Mouse (Mus musculus): ENCODE measurements around the gene Tmem259. TPM values are rescaled to one million over a fixed set of nuclear protein-coding genes. Genes with fewer than 3 reads are reported as not detected.

Gene Tmem259
- total and polyA plus RNA-seq, 2 experiments: 35.7 to 259 TPM

DNA sequence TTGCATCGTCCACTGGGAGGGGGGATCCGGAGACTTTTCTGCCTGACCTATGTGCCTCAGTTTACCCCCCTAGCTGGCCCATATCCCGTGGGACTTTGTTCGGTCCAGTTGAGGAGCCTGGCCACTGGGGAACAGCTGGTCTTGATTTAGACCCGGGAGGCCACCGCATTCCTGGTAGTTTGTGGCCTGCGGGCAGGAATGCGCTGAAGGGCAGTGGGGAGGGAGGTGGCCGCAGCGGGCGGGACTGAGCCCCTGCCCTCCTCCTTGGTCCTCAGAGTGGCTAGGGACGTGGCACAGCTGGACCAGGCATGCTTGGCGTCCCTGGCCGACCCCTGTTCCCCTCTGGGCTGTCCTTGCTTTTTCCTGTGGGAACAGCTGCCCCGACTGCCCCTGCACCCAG is 5.7 kb upstream of the Tmem259 start:
- 0 out of 2 replicates have a peak, but pooled peaks cover 2% of the 10 kb centered on the region for H3K27me3 ChIP-seq (ENCODE audit: control insufficient read depth, insufficient read depth, low read length)
- H3K79me2 ChIP-seq (ENCODE audit: control insufficient read depth, insufficient read depth, low read length): no peaks in the 10 kb centered on the region
- 34% methylated on average over 15 of the region's 15 CpGs for WGBS
- no peak overlapping the region for H3K27ac ChIP-seq (replicated peaks; ENCODE audit: insufficient read depth, low read depth, low read length)
- no peak for DNase-seq (ENCODE audit: extremely low read depth, low read depth, low spot score)
- H3K4me3 ChIP-seq (ENCODE audit: insufficient read depth, low read depth, low read length): peak overlapping the region; percentile 62; the same call in 1 of the 2 replicates
- H3K9ac ChIP-seq (ENCODE audit: low read depth, low read length): peak overlapping the region; percentile 25
- peaks cover 12% of the 10 kb centered on the region for H3K4me1 ChIP-seq (ENCODE audit: control insufficient read depth, insufficient read depth, low read length)
- TF ChIP-seq CTCF (IDR thresholded peaks at IDR 0.05; ENCODE audit: low read depth, low read length) (no peak), POLR2A (IDR thresholded peaks at IDR 0.05; ENCODE audit: extremely low read depth, insufficient read depth, low read length) (no peak)
- H3K36me3 ChIP-seq (ENCODE audit: control insufficient read depth, insufficient read depth, low read length): no peaks in the 10 kb centered on the region

DNA sequence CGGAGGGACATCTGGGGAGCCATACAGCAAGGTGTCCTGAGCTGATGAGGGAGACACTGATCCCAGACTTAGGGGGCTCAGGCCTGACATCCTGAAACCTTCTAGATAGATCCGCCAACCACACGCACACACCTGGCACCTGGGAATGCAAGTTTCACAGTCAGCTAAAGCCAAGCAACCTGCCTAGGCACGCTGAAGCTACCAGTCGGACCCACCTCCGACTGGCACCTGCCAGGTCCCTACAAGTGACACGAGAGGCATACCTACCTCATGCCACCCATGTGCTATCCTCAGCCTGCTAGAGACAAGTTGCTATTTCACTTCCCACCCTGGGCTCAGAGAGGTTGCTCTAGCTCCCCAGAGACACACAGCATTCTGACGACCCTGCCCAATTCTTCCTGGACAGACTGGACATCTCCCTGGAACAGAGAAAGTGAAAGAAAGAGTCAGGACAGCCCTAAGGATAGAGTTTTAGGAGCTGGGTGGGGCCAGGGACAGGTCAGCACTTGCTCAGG is 5.2 kb upstream of the Tmem259 start:
- no peaks in the 10 kb centered on the region for H3K79me2 ChIP-seq (ENCODE audit: control insufficient read depth, insufficient read depth, low read length)
- TF ChIP-seq POLR2A (IDR thresholded peaks at IDR 0.05; ENCODE audit: extremely low read depth, insufficient read depth, low read length): no peak
- no peak for TF ChIP-seq CTCF (IDR thresholded peaks at IDR 0.05; ENCODE audit: low read depth, low read length)
- H3K4me3 ChIP-seq (ENCODE audit: insufficient read depth, low read depth, low read length): peak overlapping the region; percentile 62
- peak overlapping the region; percentile 10 for H3K9ac ChIP-seq (ENCODE audit: low read depth, low read length)
- H3K36me3 ChIP-seq (ENCODE audit: control insufficient read depth, insufficient read depth, low read length): no peaks in the 10 kb centered on the region
- H3K27me3 ChIP-seq (ENCODE audit: control insufficient read depth, insufficient read depth, low read length): 0 out of 2 replicates have a peak, but pooled peaks cover 2% of the 10 kb centered on the region
- no peak overlapping the region; the same call in 1 of the 2 replicates for H3K27ac ChIP-seq (replicated peaks; ENCODE audit: insufficient read depth, low read depth, low read length)
- no peak for DNase-seq (ENCODE audit: extremely low read depth, low read depth, low spot score)
- H3K4me1 ChIP-seq (ENCODE audit: control insufficient read depth, insufficient read depth, low read length): peaks cover 12% of the 10 kb centered on the region
- WGBS: 45% methylated on average over 8 of the region's 8 CpGs

DNA sequence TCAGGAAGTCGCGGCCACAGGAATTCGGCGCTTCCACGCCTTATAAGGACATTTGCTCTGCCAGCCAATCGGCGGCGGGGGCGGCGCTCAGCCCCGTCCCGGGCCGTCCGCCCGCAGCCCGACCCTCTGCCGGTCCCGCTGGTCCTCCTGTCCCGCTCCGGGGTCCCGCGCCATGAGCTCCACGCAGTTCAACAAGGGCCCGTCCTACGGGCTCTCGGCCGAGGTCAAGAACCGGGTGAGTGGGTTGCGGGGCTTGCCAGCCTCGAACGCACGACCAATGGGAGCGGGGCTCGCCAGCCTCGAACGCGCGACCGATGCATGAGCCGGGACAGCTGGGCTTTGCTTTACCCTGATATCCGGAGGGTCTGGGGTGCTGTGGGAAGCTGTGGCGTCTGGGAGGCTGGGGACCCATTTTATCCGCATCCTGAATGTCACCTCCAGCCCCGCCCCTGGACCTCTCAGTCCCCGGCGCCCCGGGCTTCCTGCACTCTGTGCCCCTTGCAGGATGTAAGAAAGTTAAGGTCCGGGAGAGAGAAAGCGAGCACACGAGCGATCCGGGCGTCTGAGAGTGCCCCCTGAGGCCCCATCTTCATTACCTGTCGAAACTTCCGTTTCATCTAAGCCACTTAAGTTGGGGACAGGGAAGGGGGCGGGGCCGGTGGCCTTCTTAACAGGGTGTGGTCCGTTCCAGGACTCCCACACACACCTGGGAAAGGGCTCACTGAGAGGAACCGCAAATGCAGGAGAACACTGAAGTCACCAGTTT is 4.6 kb upstream of the Tmem259 start, which contains the start of gene Cnn2:
Gene Cnn2 (plus strand): TSS at position 79 of the 766 bp plus-strand sequence.
- H3K27me3 ChIP-seq (ENCODE audit: control insufficient read depth, insufficient read depth, low read length): 0 out of 2 replicates have a peak, but pooled peaks cover 2% of the 10 kb centered on the region
- no peaks in the 10 kb centered on the region; the same call in 1 of the 2 replicates for H3K79me2 ChIP-seq (ENCODE audit: control insufficient read depth, insufficient read depth, low read length)
- H3K27ac ChIP-seq (replicated peaks; ENCODE audit: insufficient read depth, low read depth, low read length): peak within 1 kb of the TSS; percentile 47
- no peak for TF ChIP-seq CTCF (IDR thresholded peaks at IDR 0.05; ENCODE audit: low read depth, low read length)
- TF ChIP-seq POLR2A (IDR thresholded peaks at IDR 0.05; ENCODE audit: extremely low read depth, insufficient read depth, low read length): no peak
- peak within 1 kb of the TSS; percentile 62 for H3K4me3 ChIP-seq (ENCODE audit: insufficient read depth, low read depth, low read length)
- 3% methylated on average over 59 of the region's 59 CpGs for WGBS
- H3K9ac ChIP-seq (ENCODE audit: low read depth, low read length): peak within 1 kb of the TSS; percentile 47
- no peaks in the 10 kb centered on the region for H3K36me3 ChIP-seq (ENCODE audit: control insufficient read depth, insufficient read depth, low read length)
- peaks cover 12% of the 10 kb centered on the region for H3K4me1 ChIP-seq (ENCODE audit: control insufficient read depth, insufficient read depth, low read length)
- no peak for DNase-seq (ENCODE audit: extremely low read depth, low read depth, low spot score)

DNA sequence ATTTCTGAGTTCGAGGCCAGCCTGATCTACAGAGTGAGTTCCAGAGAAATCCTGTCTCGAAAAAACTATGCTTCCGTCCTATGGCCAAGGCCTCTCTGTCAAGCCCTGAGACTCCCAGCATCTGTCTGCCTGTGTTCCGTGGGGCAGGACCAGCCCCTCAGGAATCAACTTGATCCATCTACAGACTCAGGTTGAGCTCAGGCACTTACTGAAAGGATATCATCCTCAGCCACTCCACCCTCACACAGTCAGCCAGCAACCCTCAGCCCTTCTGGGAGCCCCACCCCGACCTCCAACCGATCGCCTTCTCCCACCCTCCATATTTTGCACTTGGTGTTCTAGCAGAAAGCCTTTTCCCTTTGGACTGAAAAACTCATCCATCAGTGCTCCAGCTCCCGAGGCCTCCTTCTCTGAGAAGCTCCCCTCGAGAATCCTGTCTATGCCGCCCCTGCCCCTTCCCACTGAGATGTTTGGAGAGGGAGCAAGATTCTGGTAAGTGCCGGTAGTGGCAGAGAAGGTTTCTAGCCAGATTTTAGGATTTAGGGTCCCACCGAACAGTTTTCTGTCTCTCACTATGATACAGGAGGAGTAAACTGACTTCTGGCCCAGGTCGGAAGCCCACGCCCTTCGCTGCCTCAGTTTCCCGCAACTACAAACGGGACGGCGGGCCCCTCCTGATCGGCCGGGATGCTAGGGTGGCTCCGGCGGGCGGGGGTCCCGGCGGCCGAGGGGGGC is 3.8 kb upstream of the Tmem259 start:
- no peak for DNase-seq (ENCODE audit: extremely low read depth, low read depth, low spot score)
- Histone ChIP-seq H3K4me1 (ENCODE audit: control insufficient read depth, insufficient read depth, low read length) (peaks cover 14% of the 10 kb centered on the region), H3K4me3 (ENCODE audit: insufficient read depth, low read depth, low read length) (peak overlapping the region; percentile 62), H3K27me3 (ENCODE audit: control insufficient read depth, insufficient read depth, low read length) (0 out of 2 replicates have a peak, but pooled peaks cover 2% of the 10 kb centered on the region), H3K9ac (ENCODE audit: low read depth, low read length) (peak overlapping the region; percentile 47), H3K27ac (replicated peaks; ENCODE audit: insufficient read depth, low read depth, low read length) (peak overlapping the region; percentile 47), H3K36me3 (ENCODE audit: control insufficient read depth, insufficient read depth, low read length) (no peaks in the 10 kb centered on the region), H3K79me2 (ENCODE audit: control insufficient read depth, insufficient read depth, low read length) (peaks cover 6% of the 10 kb centered on the region; the same call in 1 of the 2 replicates)
- 22% methylated on average over 27 of the region's 27 CpGs for WGBS
- TF ChIP-seq CTCF (IDR thresholded peaks at IDR 0.05; ENCODE audit: low read depth, low read length) (no peak), POLR2A (IDR thresholded peaks at IDR 0.05; ENCODE audit: extremely low read depth, insufficient read depth, low read length) (no peak)

DNA sequence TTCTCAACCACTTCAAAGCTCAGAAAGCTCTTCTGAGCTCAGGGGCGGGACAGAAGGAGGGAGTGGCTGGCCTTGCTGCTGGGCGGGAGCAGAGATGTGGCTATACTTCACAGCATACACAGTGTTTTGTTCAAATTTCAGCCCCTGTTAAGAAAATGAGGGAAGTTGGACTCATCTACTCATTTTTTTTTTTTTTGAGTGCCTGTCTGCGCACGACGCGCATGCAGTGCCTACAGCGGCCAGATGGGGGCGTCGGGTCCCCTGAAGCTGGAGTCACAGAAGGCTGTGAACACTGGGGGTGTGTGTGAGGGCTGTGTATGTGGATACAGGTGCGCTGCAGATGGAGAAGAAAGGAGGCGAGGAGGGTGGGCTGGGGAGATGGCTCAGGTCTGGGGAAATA is 2.8 kb upstream of the Tmem259 start:
- H3K4me3 ChIP-seq (ENCODE audit: insufficient read depth, low read depth, low read length): no peak overlapping the region
- no peaks in the 10 kb centered on the region for H3K36me3 ChIP-seq (ENCODE audit: control insufficient read depth, insufficient read depth, low read length)
- TF ChIP-seq POLR2A (IDR thresholded peaks at IDR 0.05; ENCODE audit: extremely low read depth, insufficient read depth, low read length) (no peak), CTCF (IDR thresholded peaks at IDR 0.05; ENCODE audit: low read depth, low read length) (peak; percentile 86)
- H3K27ac ChIP-seq (replicated peaks; ENCODE audit: insufficient read depth, low read depth, low read length): peak overlapping the region; percentile 4; the same call in 1 of the 2 replicates
- H3K9ac ChIP-seq (ENCODE audit: low read depth, low read length): no peak overlapping the region
- peaks cover 21% of the 10 kb centered on the region for H3K4me1 ChIP-seq (ENCODE audit: control insufficient read depth, insufficient read depth, low read length)
- 2% methylated on average over 11 of the region's 11 CpGs for WGBS
- peak; percentile 47 for DNase-seq (ENCODE audit: extremely low read depth, low read depth, low spot score)
- H3K79me2 ChIP-seq (ENCODE audit: control insufficient read depth, insufficient read depth, low read length): peaks cover 13% of the 10 kb centered on the region; the same call in 1 of the 2 replicates
- 0 out of 2 replicates have a peak, but pooled peaks cover 2% of the 10 kb centered on the region for H3K27me3 ChIP-seq (ENCODE audit: control insufficient read depth, insufficient read depth, low read length)
